Comparison of ENCODE assay signal across 8 mouse cellular contexts in genomic region chr9:55546176-55547010, GRCm38 (mm10). TPM values are rescaled to one million over a fixed set of nuclear protein-coding genes. Genes with fewer than 3 reads are reported as not detected.
A peak's percentile ranks its signal among the peaks of the same experiment; 100 is the strongest.
DNase-seq lines count a peak whose midpoint lies in the region; ATAC-seq and TF ChIP-seq lines count a peak whose summit lies in the region.

No protein-coding gene starts in this region.

- no peak overlapping the region for H3K9ac ChIP-seq in liver, postnatal 0 days (replicated peaks)

- no peak for TF ChIP-seq CTCF in liver, postnatal 0 days (IDR thresholded peaks at IDR 0.05; ENCODE audit: low read depth)

- ATAC-seq in cerebellum, adult (ENCODE audit: insufficient number of reproducible peaks, low FRiP score, low TSS enrichment) = no peak
- ATAC-seq in granulocyte monocyte progenitor cell, adult 5-6 weeks (replicated peaks; ENCODE audit: poor library complexity, severe bottlenecking) = peak; percentile 51
- peak; percentile 88 for ATAC-seq in liver, postnatal 0 days
- 0 out of 2 replicates have a peak, but pooled peaks have one; percentile 20 for ATAC-seq in neutrophil, adult 5-6 weeks (ENCODE audit: extremely low read depth, insufficient number of reproducible peaks, low FRiP score, poor library complexity, severe bottlenecking)

- H3K4me1 ChIP-seq in liver, postnatal 0 days (ENCODE audit: insufficient read depth) = peaks cover 31% of the 10 kb centered on the region

- 3% methylated on average over 62 of the region's 63 CpGs for WGBS in liver, postnatal 0 days (ENCODE audit: insufficient replicate concordance)

- H3K4me3 ChIP-seq in liver, postnatal 0 days (ENCODE audit: low read depth, low read length) = peak overlapping the region; percentile 30

- H3K36me3 ChIP-seq in liver, postnatal 0 days (replicated peaks; ENCODE audit: insufficient read depth, low read length) = no peaks in the 10 kb centered on the region

- DNase-seq in cerebellum, adult 11-12 months = peak; percentile 18
- DNase-seq in cerebellum, postnatal 14 days = peak; percentile 35 to 38
- DNase-seq in kidney, adult 11 months = peak; percentile 46
- peak; percentile 76 for DNase-seq in liver, postnatal 0 days
- no peak for DNase-seq in left cerebral cortex, adult 9 months (ENCODE audit: low spot score in 2 of 2)

- H3K27ac ChIP-seq in liver, postnatal 0 days (ENCODE audit: low read depth) = no peak overlapping the region

- H3K9me3 ChIP-seq in liver, postnatal 0 days (ENCODE audit: low read length) = 0 out of 2 replicates have a peak, but pooled peaks cover 3% of the 10 kb centered on the region

- no peak for TF ChIP-seq EP300 in liver, postnatal 0 days (IDR thresholded peaks at IDR 0.05; ENCODE audit: low read depth)

- peaks cover 84% of the 10 kb centered on the region for H3K27me3 ChIP-seq in liver, postnatal 0 days (ENCODE audit: insufficient read depth, low read length)

- H3K4me2 ChIP-seq in liver, postnatal 0 days (ENCODE audit: low read depth, low read length) = peak overlapping the region; percentile 47

RNA-seq across cellular contexts. Expression of gene Isl2, which starts 7.9 kb away (rescaled TPM):
- not detected in 2 replicates for total RNA-seq in granulocyte monocyte progenitor cell, adult 5-6 weeks (2014; fragmentation: Nextera tagmentation)
- not detected in 2 replicates for total RNA-seq in granulocyte monocyte progenitor cell, adult 5-6 weeks (2017)
- not detected in 2 replicates for polyA plus RNA-seq in liver, postnatal 0 days (2015; fragmentation: Nextera tagmentation; extraction: Ambion mirVana)
- total RNA-seq in neutrophil, adult 5-6 weeks (2017) = not detected in 2 replicates

RNA-seq across cellular contexts. Expression of gene Etfa, which starts 34.4 kb away (rescaled TPM):
- 79.9 and 109 TPM in 2 replicates for total RNA-seq in granulocyte monocyte progenitor cell, adult 5-6 weeks (2014; fragmentation: Nextera tagmentation)
- 67.4 and 84.7 TPM in 2 replicates for total RNA-seq in granulocyte monocyte progenitor cell, adult 5-6 weeks (2017)
- polyA plus RNA-seq in liver, postnatal 0 days (2015; fragmentation: Nextera tagmentation; extraction: Ambion mirVana) = 466 and 477 TPM in 2 replicates
- total RNA-seq in neutrophil, adult 5-6 weeks (2017) = 19.2 and 23.9 TPM in 2 replicates

Comparison
In these comparisons a context has a peak if more than half of its experiments do, and no peak if none do; other contexts are left out.
1. DNase-seq: peak in cerebellum, adult 11-12 months (single experiment), cerebellum, postnatal 14 days (2 of 2), kidney, adult 11 months (single experiment) and liver, postnatal 0 days (single experiment); none in left cerebral cortex, adult 9 months (0 of 2).